Mouse (Mus musculus) spleen, postnatal 36 days (tissue): ENCODE data around the gene Afap1l2.

Experiments used
- DNase-seq, 2 experiments: peaks; one replicate each; pipeline ENCODE4 v3.0.0; 2022; ENCODE audit warnings: low spot score in 2 of 2, mixed read lengths in 1 of 2

Afap1l2 gene

GRCm38 (mm10) chr19:57007781-57008710 is at the start of gene Afap1l2:
Afap1l2 (minus strand) TSS chr19:57008228.
- no peak for DNase-seq

DNA sequence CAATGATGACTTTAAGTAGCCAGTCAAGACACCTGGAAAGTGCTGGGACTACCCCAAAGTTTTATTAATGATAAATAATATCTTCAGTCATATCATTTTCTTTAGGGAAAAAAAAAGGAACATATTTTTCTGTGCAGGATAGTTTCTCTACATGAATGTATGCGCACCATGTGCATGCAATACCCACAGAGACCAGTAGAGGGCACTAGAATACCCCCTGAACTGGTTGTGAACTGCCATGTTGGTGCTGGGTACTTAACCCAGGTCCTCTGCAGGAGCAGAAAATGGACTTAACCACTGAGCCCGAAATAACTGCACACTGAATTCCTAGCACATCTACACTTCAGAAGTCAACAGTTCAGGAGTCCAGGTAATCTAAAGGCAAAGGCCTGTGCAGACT is 49.5 kb upstream of the Afap1l2 start:
- DNase-seq = no peak

- no peak for DNase-seq
Measured at GRCm38 (mm10) chr19:57055215-57056120, 47.4 kb upstream of the Afap1l2 start.

- no peak for DNase-seq
Measured at GRCm38 (mm10) chr19:57052959-57053358, 44.9 kb upstream of the Afap1l2 start.

- no peak for DNase-seq
Measured at GRCm38 (mm10) chr19:57052016-57052415, 44.0 kb upstream of the Afap1l2 start.

DNA sequence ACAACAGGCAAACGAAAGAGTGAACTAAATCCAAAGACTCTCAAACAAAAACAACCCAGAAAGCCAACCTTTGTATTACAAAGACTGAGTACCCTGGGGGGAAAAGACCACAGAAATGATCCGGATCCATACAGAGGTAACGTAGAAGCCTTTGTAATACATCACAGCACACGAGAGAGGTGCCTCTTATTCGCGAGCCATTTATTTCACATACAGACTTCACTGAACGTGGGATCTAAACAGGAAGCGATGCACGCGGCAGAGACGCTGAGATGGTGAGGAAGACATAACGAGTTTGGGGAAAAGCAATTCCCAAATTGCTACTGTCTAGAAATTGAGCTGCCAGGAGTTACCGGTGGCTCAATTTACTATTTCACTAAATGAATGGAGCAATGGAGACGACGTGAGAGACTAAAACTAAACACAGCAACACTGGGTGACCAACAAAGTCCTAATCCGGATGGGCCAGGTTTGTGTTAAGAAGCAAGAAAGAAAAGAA is 41.6 kb upstream of the Afap1l2 start:
- no peak for DNase-seq

DNA sequence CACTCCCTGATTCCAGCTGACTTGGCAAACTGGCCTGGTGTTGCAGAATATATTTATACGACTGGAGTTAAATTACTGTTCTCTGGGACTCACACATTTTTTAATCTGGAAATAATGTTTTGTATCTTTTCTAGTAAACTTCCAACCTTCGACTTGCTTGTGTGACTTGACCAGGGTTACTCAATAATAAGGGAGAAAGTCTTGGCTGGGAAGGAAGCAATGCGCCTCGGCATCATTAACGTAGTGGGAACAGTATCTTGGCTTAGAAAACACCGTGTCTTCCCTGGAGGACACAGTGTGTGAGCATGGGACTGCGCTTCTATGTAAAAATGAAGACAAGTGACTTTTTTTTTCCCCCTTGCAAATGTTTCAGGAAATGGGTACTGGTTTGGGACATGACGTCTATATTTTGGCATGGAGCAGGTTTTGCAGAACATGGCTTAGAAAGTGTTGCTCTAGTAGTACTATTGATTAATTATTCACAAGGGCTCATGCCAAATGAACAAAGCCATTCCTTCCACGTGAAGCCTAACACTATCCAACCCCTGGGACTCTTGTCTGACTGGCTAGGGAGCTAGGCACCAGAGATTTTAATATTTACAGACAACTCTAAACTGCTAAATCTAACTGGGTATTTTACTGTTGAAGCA is 39.8 kb upstream of the Afap1l2 start:
- DNase-seq = no peak

DNA sequence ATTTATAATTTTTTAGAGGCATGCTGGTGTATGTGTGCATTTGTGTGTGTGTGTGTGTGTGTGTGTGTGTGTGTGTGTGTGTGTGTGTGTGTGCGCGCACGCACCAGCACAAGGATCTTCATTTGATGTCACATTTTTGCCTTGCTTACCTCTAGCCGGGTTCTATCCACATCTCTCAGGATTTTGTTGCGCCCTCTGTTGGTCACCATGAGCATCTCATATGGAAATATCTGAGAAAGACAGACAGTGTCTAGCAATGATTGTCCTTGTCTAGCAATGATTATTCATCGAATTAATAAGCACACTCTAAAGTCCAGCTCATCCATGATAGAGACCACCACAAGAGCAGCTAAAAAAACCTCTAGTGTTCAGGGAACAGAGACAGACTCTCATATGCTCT is 31.2 kb upstream of the Afap1l2 start:
- no peak for DNase-seq

GRCm38 (mm10) chr19:57036860-57037259 is 28.8 kb upstream of the Afap1l2 start:
- DNase-seq = no peak

DNA sequence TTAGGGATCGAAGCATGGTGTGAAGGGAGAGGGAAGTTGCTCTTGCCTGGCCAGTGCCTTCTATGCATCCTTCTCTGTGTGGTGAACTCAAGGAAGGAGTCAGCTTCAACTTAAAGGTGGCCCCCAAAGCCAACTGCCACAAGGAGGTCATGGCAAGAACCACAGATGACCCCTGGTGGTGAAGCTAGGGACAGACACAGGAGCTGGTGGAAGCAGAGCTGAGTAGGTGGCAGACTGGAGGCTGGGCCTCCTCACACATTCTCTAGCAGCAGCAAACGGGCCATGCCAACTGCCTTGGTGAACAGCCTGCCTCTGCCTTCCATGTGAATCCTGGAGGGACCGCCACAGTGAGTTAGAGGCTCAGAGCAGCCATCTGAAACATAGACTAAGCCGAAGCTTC is 23.6 kb upstream of the Afap1l2 start:
- DNase-seq = peak; percentile 34 to 37

DNA sequence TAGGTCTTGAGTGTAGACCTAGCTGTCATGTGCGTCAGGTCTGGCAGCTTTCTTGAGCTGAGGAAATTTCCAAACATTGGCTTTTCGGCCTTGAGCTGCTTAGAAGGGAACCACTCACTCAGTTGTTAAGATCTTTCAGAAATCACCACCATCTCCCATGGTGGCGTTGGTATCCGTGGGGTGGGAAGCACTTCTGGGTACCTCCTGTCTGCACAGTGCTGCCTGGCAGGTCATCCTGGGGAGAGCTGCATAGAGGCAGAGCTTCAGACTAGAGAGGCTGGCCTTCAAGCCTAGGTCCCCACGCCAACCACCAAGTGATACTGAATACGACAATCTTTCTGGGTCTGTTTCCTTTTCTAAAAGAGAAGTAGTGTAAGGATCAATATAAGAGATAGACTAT is 21.4 kb upstream of the Afap1l2 start:
- no peak for DNase-seq

DNA sequence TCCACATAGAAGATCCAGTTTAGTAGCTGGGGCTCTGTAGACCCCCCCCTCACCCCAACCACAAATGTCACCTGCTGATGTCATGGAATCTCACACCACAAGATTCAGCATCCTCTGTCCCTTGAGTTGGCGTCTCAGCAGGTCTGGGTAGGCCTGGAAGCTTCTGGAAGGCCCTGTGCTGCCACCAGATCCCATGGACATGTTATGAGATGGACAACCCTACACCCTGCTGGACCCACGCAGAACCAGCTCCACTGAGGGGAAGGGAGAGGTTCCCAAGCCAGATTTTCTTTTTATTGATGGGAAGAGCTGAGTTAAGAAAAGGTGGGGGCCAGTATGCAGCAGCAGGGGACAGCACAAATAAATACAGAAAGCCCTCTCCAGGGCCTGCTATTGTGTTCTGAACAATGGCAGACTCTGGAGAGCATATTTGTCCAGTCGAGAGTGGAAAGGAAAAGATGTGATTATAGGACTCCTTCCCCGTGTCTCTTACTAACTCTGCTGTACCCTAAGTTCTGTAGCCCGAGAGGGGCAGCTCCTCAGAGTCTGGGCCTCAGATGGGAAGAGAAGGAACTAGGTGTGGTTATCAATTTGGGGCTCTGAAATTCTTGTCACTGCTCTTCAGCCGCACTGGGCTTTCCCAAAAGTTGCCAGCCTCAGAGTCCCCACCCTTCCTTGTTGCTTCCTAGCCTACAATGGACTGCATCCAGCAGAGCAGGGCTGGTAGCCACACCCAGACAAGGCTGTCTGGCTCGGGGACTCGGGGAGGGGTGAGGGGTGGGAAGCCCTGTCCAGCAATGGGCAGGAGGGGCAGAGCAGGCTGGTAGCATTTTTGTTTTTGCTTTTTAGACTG is 20.5 kb upstream of the Afap1l2 start:
- no peak for DNase-seq

DNA sequence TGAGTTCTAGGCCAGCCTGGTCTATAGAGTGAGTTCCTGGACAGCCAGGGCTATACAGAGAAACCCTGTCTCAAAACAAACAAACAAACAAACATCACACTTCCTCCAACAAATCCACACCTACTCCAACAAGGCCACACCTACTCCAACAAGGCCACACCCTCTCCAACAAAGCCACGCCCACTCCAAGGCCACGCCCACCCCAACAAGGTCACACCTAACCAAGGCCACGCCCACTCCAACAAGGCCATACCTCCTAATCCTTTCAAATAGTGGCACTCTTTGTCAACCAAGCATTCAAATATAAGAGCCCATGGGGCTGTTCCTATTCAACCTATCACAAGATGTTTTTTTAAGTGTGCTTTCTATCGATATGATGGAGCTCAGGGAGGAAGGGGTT is 18.5 kb upstream of the Afap1l2 start:
- DNase-seq = no peak

GRCm38 (mm10) chr19:57017785-57018179 is 9.8 kb upstream of the Afap1l2 start:
- DNase-seq = no peak

- DNase-seq = no peak
Measured at GRCm38 (mm10) chr19:57016995-57017784, 9.2 kb upstream of the Afap1l2 start.

DNA sequence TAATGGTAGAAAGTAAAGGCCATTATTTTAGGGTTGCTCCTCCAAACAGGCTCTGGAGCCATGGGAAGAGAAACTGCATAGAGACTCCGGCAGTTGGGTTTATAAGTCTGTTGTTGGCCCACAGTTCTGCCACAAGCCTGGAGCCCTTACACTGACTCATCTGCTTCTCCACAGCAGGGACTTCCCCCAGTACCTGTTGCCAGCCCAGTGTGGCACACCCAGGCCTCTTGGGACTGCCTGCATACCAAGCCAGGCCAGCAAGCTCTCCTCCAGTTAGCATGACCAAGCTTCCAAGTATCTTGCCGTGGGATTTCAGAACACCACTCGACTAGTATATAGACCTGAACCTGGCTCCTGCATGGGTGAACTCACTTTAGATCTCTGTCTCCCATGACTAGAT is 6.8 kb upstream of the Afap1l2 start:
- peak; percentile 10 to 26 for DNase-seq

- peak in 1 of 2 experiments; percentile 23 for DNase-seq
Measured at GRCm38 (mm10) chr19:57013271-57013677, 5.2 kb upstream of the Afap1l2 start.

DNA sequence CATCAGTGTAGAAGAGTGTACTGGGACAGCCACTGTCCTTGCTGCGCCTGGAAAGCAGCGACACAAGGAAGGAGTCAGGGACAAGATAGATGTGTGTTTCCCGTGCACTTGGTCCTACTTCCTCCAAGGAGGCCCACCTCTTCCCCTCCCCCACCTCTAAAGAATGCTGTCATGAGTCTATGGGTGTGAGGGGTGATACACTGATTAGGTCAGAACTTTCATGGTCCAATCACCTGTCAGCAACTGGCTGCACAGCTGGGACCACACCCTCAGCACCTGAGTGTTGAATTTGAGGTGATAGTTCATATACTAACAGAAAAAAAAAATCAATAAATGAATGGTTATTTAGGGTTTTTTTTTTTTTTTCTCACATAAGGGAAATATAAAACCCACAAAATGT is 4.0 kb upstream of the Afap1l2 start:
- no peak for DNase-seq

DNA sequence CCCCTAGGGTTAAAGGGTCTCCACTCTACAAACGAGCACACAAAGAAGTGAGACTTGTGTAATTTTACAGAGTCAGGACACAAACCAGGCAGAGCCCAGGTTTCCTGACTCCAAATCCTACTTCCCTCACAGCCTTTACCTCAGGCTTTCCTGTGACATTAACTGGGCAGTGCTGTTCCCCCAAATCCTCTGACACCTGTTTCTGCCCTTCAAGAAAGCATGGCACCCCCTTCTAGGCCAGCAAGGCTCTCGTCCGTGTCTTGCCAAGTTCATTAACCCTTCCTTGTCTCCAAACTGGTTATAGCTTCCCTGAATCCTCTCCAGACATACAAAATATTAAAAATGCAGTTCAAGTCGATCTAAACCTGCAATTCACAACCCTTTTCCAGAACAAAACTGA is 2.0 kb upstream of the Afap1l2 start:
- DNase-seq = no peak

DNA sequence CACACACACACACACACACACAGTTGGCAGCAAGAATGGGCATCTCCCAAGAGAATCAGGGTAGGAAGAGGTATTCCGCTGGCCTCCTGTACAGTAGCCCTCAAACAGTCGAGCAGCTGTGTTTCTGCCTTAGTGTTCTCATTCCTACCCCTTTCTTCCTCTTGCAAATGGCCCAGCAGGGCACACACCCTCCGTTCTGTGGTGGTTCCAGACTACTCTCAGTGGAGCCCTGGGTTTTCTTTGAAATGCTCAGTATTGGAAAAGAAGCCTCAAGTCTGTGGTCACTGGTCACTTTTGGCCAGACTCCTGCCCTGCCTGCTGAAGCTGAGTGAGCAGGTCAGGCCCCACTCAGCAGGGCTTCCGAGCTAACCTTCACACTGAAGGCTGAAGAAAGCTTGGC is 1.6 kb upstream of the Afap1l2 start:
- DNase-seq = no peak
